ENCODE assay signal across 7 mouse cellular contexts in the genomic region with DNA sequence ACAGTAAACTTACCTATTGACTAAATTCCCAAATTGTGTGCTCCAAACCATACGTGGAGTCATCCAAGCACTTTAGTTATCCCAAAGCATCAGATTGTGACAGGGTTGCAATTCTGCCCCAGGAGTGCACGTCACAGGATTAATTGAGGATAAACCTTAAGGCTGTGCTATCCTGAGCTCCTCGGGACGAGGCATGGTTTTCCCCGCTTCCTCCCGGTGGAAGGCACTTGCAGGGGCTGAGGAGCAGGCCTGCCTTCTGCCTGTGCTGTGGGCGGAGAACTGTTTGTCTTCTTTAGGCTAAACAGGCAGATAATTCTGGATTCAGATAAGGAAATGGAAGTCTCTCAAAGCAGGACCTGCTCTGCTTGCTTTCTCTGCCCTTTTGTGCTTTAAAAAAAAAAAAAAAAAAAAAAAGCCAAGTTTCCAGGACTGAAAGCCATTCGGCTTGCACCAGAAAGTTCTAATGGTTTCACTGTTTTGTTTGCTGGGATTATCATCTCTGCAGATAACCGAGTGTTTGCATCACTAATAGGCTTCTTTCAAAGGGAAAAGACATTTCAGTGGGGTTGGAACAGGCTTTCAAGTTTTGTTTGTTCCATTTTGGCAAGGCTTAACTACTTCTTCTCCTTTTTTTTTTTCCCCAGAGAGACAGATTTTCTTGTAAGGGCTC. TPM values are rescaled to one million over a fixed set of nuclear protein-coding genes. Genes with fewer than 3 reads are reported as not detected.
A peak's percentile ranks its signal among the peaks of the same experiment; 100 is the strongest.
DNase-seq lines count a peak whose midpoint lies in the region; ATAC-seq and TF ChIP-seq lines count a peak whose summit lies in the region.

No protein-coding gene starts in this region.

- H3K4me3 ChIP-seq in midbrain, embryonic 10.5 days, result peak overlapping the region; percentile 94
- no peak overlapping the region for H3K4me3 ChIP-seq in midbrain, postnatal 0 days (ENCODE audit: low read depth, low read length)
- H3K4me3 ChIP-seq in embryonic facial prominence, embryonic 13.5 days, result 0 out of 2 replicates have a peak overlapping the region, but pooled peaks have one; percentile 97
- no peak overlapping the region for H3K4me3 ChIP-seq in kidney, postnatal 0 days (replicated peaks; ENCODE audit: low read depth, low read length)
- H3K4me3 ChIP-seq in neural tube, embryonic 15.5 days (replicated peaks), result no peak overlapping the region

- H3K36me3 ChIP-seq in midbrain, embryonic 10.5 days, result peaks cover 9% of the 10 kb centered on the region; the same call in 1 of the 2 replicates
- no peaks in the 10 kb centered on the region for H3K36me3 ChIP-seq in midbrain, postnatal 0 days (ENCODE audit: insufficient read depth, low read length)
- H3K36me3 ChIP-seq in embryonic facial prominence, embryonic 13.5 days, result no peaks in the 10 kb centered on the region
- H3K36me3 ChIP-seq in kidney, postnatal 0 days (ENCODE audit: insufficient read depth, low read length), result no peaks in the 10 kb centered on the region
- no peaks in the 10 kb centered on the region for H3K36me3 ChIP-seq in neural tube, embryonic 15.5 days

- no peak overlapping the region for H3K9ac ChIP-seq in midbrain, postnatal 0 days (replicated peaks; ENCODE audit: low read length, poor library complexity, severe bottlenecking)
- H3K9ac ChIP-seq in embryonic facial prominence, embryonic 13.5 days, result no peak overlapping the region
- H3K9ac ChIP-seq in kidney, postnatal 0 days (ENCODE audit: low read depth, low read length), result no peak overlapping the region
- H3K9ac ChIP-seq in neural tube, embryonic 15.5 days (replicated peaks), result no peak overlapping the region

- WGBS in midbrain, embryonic 10.5 days, result 22% methylated on average over 9 of the region's 9 CpGs
- 16% methylated on average over 9 of the region's 9 CpGs for WGBS in midbrain, postnatal 0 days
- WGBS in embryonic facial prominence, embryonic 13.5 days, result 24% methylated on average over 9 of the region's 9 CpGs
- 36% methylated on average over 9 of the region's 9 CpGs for WGBS in kidney, postnatal 0 days
- 36% methylated on average over 9 of the region's 9 CpGs for WGBS in neural tube, embryonic 15.5 days

- H3K9me3 ChIP-seq in midbrain, embryonic 10.5 days (replicated peaks), result no peaks in the 10 kb centered on the region
- H3K9me3 ChIP-seq in midbrain, postnatal 0 days (ENCODE audit: low read length), result no peaks in the 10 kb centered on the region
- no peaks in the 10 kb centered on the region for H3K9me3 ChIP-seq in embryonic facial prominence, embryonic 13.5 days
- H3K9me3 ChIP-seq in kidney, postnatal 0 days (replicated peaks; ENCODE audit: low read length), result no peaks in the 10 kb centered on the region
- no peaks in the 10 kb centered on the region for H3K9me3 ChIP-seq in neural tube, embryonic 15.5 days (replicated peaks)

- H3K27me3 ChIP-seq in midbrain, embryonic 10.5 days (ENCODE audit: low read depth, poor library complexity, severe bottlenecking), result no peaks in the 10 kb centered on the region
- H3K27me3 ChIP-seq in midbrain, postnatal 0 days (ENCODE audit: insufficient read depth, low read length), result no peaks in the 10 kb centered on the region
- H3K27me3 ChIP-seq in embryonic facial prominence, embryonic 13.5 days, result no peaks in the 10 kb centered on the region
- no peaks in the 10 kb centered on the region for H3K27me3 ChIP-seq in kidney, postnatal 0 days (ENCODE audit: insufficient read depth, low read length)
- no peaks in the 10 kb centered on the region for H3K27me3 ChIP-seq in neural tube, embryonic 15.5 days (replicated peaks)

- DNase-seq in midbrain, embryonic 10.5 days (ENCODE audit: low spot score), result no peak
- DNase-seq in midbrain, postnatal 0 days (ENCODE audit: low spot score), result no peak
- DNase-seq in kidney, postnatal 0 days (ENCODE audit: low spot score), result no peak
- DNase-seq in thymus, postnatal 25 days, result no peak
- DNase-seq in spleen, postnatal 36 days (ENCODE audit: low spot score in 2 of 2), result no peak

- H3K4me1 ChIP-seq in midbrain, embryonic 10.5 days, result peaks cover 26% of the 10 kb centered on the region
- H3K4me1 ChIP-seq in midbrain, postnatal 0 days (ENCODE audit: insufficient read depth, low read length), result peaks cover 6% of the 10 kb centered on the region
- H3K4me1 ChIP-seq in embryonic facial prominence, embryonic 13.5 days, result peaks cover 25% of the 10 kb centered on the region
- H3K4me1 ChIP-seq in kidney, postnatal 0 days (replicated peaks; ENCODE audit: insufficient read depth, low read length), result peaks cover 12% of the 10 kb centered on the region; the same call in 1 of the 2 replicates
- H3K4me1 ChIP-seq in neural tube, embryonic 15.5 days, result peaks cover 27% of the 10 kb centered on the region

- no peak for ATAC-seq in midbrain, postnatal 0 days (ENCODE audit: low FRiP score)
- ATAC-seq in embryonic facial prominence, embryonic 13.5 days (ENCODE audit: insufficient number of reproducible peaks, insufficient read depth, low FRiP score, low TSS enrichment, low read depth), result no peak
- ATAC-seq in kidney, postnatal 0 days (replicated peaks; ENCODE audit: low FRiP score, low read depth), result no peak
- no peak for ATAC-seq in neural tube, embryonic 15.5 days (ENCODE audit: low FRiP score)

- H3K4me2 ChIP-seq in midbrain, postnatal 0 days (ENCODE audit: low read depth, low read length, poor library complexity, severe bottlenecking), result no peak overlapping the region
- peak overlapping the region; percentile 78 for H3K4me2 ChIP-seq in embryonic facial prominence, embryonic 13.5 days
- H3K4me2 ChIP-seq in kidney, postnatal 0 days (ENCODE audit: low read length), result peak overlapping the region; percentile 79; the same call in 1 of the 2 replicates
- 0 out of 2 replicates have a peak overlapping the region, but pooled peaks have one; percentile 83 for H3K4me2 ChIP-seq in neural tube, embryonic 15.5 days

- no peak for TF ChIP-seq CTCF in midbrain, postnatal 0 days (IDR thresholded peaks at IDR 0.05)
- TF ChIP-seq CTCF in kidney, postnatal 0 days (IDR thresholded peaks at IDR 0.05; ENCODE audit: low read depth), result no peak

- H3K27ac ChIP-seq in midbrain, embryonic 10.5 days (replicated peaks), result 0 out of 2 replicates have a peak overlapping the region, but pooled peaks have one; percentile 33
- no peak overlapping the region; the same call in 1 of the 2 replicates for H3K27ac ChIP-seq in midbrain, postnatal 0 days (ENCODE audit: low read depth, low read length)
- peak overlapping the region; percentile 96; the same call in 1 of the 2 replicates for H3K27ac ChIP-seq in embryonic facial prominence, embryonic 13.5 days
- H3K27ac ChIP-seq in kidney, postnatal 0 days, result peak overlapping the region; percentile 71
- H3K27ac ChIP-seq in neural tube, embryonic 15.5 days (replicated peaks), result no peak overlapping the region

RNA-seq across cellular contexts. Expression of gene Map4k3, which starts 0.9 kb away (rescaled TPM):
- 14.1 and 17.6 TPM in 2 replicates for polyA plus RNA-seq in midbrain, embryonic 10.5 days (2016; fragmentation: Nextera tagmentation; extraction: Ambion mirVana)
- 60.9 and 64.5 TPM in 2 replicates for total RNA-seq in midbrain, postnatal 0 days (2014; rRNA removed)
- polyA plus RNA-seq in midbrain, postnatal 0 days (2015; fragmentation: Nextera tagmentation; extraction: Ambion mirVana), result 16.9 and 17.3 TPM in 2 replicates
- polyA plus RNA-seq in embryonic facial prominence, embryonic 13.5 days (2015; fragmentation: Nextera tagmentation; extraction: Ambion mirVana), result 23.7 and 31.7 TPM in 2 replicates
- polyA plus RNA-seq in kidney, postnatal 0 days (2015; fragmentation: Nextera tagmentation; extraction: Ambion mirVana), result 27.5 and 29.9 TPM in 2 replicates
- polyA plus RNA-seq in neural tube, embryonic 15.5 days (2015; fragmentation: Nextera tagmentation; extraction: Ambion mirVana), result 22.0 and 22.3 TPM in 2 replicates

Comparison
In these comparisons a context has a peak if more than half of its experiments do, and no peak if none do; other contexts are left out.
1. H3K27ac ChIP-seq: peak in midbrain, embryonic 10.5 days (single experiment), embryonic facial prominence, embryonic 13.5 days (single experiment) and kidney, postnatal 0 days (single experiment); none in midbrain, postnatal 0 days (single experiment) and neural tube, embryonic 15.5 days (single experiment).
2. H3K4me3 ChIP-seq: peak in midbrain, embryonic 10.5 days (single experiment) and embryonic facial prominence, embryonic 13.5 days (single experiment); none in midbrain, postnatal 0 days (single experiment), kidney, postnatal 0 days (single experiment) and neural tube, embryonic 15.5 days (single experiment).